8 mouse cellular contexts compared by ENCODE assay signal in the genomic region with DNA sequence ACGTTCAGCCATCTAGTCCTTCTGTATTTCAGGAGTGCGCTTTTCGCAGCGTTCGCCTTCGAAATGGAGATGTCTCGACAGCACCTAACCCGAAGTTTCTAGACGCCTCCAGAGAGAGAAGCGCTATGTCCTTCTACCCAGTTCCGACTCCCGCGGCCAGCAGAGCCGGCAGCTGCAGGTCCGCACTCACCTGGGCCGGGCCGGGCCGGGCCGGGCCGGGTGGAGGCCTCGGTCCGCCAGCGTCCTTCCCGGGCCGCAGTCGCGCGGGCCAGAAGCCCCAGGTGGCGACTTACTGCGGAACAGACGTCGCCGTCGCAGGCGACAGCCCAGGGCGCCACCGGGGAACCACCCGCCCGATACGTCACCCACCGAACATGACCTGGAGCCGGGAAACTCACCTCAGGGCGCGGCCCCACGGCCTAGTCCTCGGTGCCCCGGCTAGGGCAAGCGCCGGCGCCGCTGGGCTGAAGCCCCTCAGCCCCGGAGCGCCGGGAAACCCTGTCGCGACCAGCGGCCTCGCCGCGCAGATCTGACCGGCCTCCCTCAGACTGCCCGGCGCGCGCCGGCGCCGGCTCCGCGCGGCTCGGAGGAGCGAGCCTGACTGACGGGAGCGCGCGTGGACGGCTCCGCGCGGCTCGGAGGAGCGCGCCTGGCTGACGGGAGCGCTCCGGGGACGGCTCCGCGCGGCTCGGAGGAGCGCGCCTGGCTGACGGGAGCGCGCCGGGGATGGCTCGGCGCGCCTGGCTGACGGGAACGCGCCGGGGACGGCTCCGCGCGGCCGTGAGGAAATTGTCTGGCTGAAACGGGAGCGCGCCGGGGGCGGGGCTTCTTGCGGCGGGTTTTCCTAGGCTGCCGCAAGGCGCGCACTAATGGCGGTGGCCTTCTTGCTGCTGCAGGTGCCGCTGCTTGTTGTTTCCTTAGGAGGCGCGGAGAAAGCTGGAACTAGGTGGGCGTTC. TPM values are rescaled to one million over a fixed set of nuclear protein-coding genes. Genes with fewer than 3 reads are reported as not detected.
A peak's percentile ranks its signal among the peaks of the same experiment; 100 is the strongest.
DNase-seq lines count a peak whose midpoint lies in the region; ATAC-seq lines count a peak whose summit lies in the region.

Gene Ubxn2a (minus strand): TSS at position 755 of the 956 bp plus-strand sequence.

- peak; percentile 89 for DNase-seq in WW6 (ENCODE audit: low read depth, low spot score)
- DNase-seq in cerebellum, postnatal 4 days (ENCODE audit: low spot score in 2 of 2), result peak; percentile 88 to 98
- DNase-seq in gastrocnemius, adult 18-20 months (ENCODE audit: low spot score), result peak; percentile 93
- peak; percentile 95 to 97 for DNase-seq in left cerebral cortex, adult 18-20 months (ENCODE audit: low spot score in 2 of 2)
- DNase-seq in right cerebral cortex, adult 2 months (ENCODE audit: low spot score in 2 of 2), result peak; percentile 93 to 97
- DNase-seq in urinary bladder, postnatal 14 days (ENCODE audit: low spot score), result peak; percentile 95

- under 1% methylated on average over 91 of the region's 125 CpGs for WGBS in hindbrain, embryonic 16.5 days
- WGBS in macrophage (ENCODE audit: missing documents), result under 1% methylated on average over 114 of the region's 125 CpGs

- no peaks in the 10 kb centered on the region for H3K36me3 ChIP-seq in hindbrain, embryonic 16.5 days (ENCODE audit: control insufficient read depth, insufficient read depth, low read length)
- H3K36me3 ChIP-seq in macrophage (ENCODE audit: inconsistent target), result no peaks in the 10 kb centered on the region

- H3K9me3 ChIP-seq in hindbrain, embryonic 16.5 days (ENCODE audit: control insufficient read depth, low read length), result no peaks in the 10 kb centered on the region

- peak; percentile 97 for ATAC-seq in hindbrain, embryonic 16.5 days

- H3K4me1 ChIP-seq in hindbrain, embryonic 16.5 days (ENCODE audit: control insufficient read depth, insufficient read depth, low read depth, low read length), result peaks cover 3% of the 10 kb centered on the region

- no peaks in the 10 kb centered on the region for H3K27me3 ChIP-seq in hindbrain, embryonic 16.5 days (replicated peaks; ENCODE audit: control insufficient read depth, insufficient read depth, low read length)

- peak within 1 kb of the TSS; percentile 93 for H3K9ac ChIP-seq in hindbrain, embryonic 16.5 days (ENCODE audit: low read depth, low read length)

- H3K4me3 ChIP-seq in hindbrain, embryonic 16.5 days (ENCODE audit: low read length), result peak within 1 kb of the TSS; percentile 87
- peak within 1 kb of the TSS; percentile 43 for H3K4me3 ChIP-seq in macrophage (ENCODE audit: inconsistent target)

- H3K4me2 ChIP-seq in hindbrain, embryonic 16.5 days (ENCODE audit: low read length), result peak within 1 kb of the TSS; percentile 76

- H3K79me2 ChIP-seq in macrophage (ENCODE audit: inconsistent target), result no peaks in the 10 kb centered on the region; the same call in 1 of the 2 replicates

- H3K27ac ChIP-seq in hindbrain, embryonic 16.5 days (ENCODE audit: low read depth, low read length), result peak within 1 kb of the TSS; percentile 93
- no peak within 1 kb of the TSS for H3K27ac ChIP-seq in macrophage

RNA-seq across cellular contexts. Expression of gene Ubxn2a, which starts in this region (rescaled TPM):
- 100 to 1,000 TPM; 141 to 142 TPM for total RNA-seq in gastrocnemius, adult 18-20 months (2021)
- 43.1 and 47.5 TPM in 2 replicates for polyA plus RNA-seq in hindbrain, embryonic 16.5 days (2015; fragmentation: Nextera tagmentation; extraction: Ambion mirVana)
- total RNA-seq in left cerebral cortex, adult 18-20 months (2021), result 10 to 100 TPM; 57.3 to 62.2 TPM
- 10 to 100 TPM; 10.4 to 26.5 (median 15.4) TPM for total RNA-seq in macrophage (2018; cell fraction: chromatin; rRNA removed)
- 10 to 100 TPM; 14.9 to 32.9 (median 21.5) TPM for total RNA-seq in macrophage (2018; cell fraction: cytosol; rRNA removed)
- 10 to 100 TPM in 24 of 26 experiments, 1 to 10 TPM in 2; 9.3 to 29.4 (median 17.7) TPM for total RNA-seq in macrophage (2018; cell fraction: nucleus; rRNA removed)
- 13.7 to 25.7 TPM (median 17.9 TPM) in 3 replicates for polyA plus RNA-seq in macrophage (2018)
